Mouse (Mus musculus): ENCODE measurements around the gene Plekhg4. TPM values are rescaled to one million over a fixed set of nuclear protein-coding genes. Genes with fewer than 3 reads are reported as not detected.

Gene Plekhg4
- polyA plus RNA-seq, 1 experiment from 2014 or later, result 0.32 TPM

DNA sequence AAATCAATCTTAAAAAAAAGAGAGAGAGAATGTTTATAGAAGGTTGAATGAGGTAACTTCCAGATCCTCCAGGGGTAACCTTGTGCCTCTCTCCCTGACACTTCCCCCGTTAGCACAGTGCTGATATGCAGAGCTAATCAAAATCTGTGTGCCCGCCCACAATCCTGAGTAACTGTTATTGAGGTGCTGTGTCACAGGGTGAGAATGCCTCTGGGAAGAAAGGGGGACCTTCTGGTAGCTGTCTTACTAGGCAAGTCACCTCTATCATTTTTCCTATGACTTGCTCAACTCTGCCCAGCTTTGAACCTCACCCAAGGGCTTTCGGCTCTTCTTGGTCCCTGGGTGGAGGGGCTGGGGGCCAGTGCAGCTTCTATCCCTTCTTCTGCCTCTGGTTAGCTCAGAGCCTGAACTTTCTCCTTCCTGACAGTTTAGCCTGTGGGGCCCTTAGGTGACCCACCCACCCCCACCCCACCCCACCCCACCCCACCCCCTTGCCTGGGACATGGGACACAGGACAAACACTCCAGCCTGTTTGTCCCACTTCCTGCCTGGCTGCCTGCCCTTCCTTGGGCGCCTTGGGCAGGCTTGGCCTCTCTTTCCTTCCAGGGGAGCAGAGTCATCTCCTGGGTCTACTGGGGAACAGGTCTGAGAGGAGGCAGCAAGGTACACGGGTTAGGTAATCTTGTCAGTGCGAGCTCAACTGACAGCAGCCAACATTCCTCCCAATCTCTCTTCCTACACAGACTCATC lies 33.0 kb upstream of the Plekhg4 start:
- 78% methylated on average over 6 of the region's 6 CpGs for WGBS
- H3K27me3 ChIP-seq (ENCODE audit: insufficient read depth, low read length), result no peaks in the 10 kb centered on the region
- no peak for ATAC-seq (ENCODE audit: low FRiP score, low TSS enrichment)
- H3K4me2 ChIP-seq (replicated peaks; ENCODE audit: low read depth, low read length), result no peak overlapping the region
- peaks cover 25% of the 10 kb centered on the region for H3K4me1 ChIP-seq (ENCODE audit: insufficient read depth, low read length)
- no peaks in the 10 kb centered on the region for H3K9me3 ChIP-seq (ENCODE audit: low read length)
- H3K36me3 ChIP-seq (ENCODE audit: insufficient read depth, low read length), result peaks cover 33% of the 10 kb centered on the region
- H3K4me3 ChIP-seq (ENCODE audit: low read length), result no peak overlapping the region
- no peak overlapping the region for H3K9ac ChIP-seq (replicated peaks; ENCODE audit: low read length)
- no peak overlapping the region for H3K27ac ChIP-seq (ENCODE audit: low read length)

DNA sequence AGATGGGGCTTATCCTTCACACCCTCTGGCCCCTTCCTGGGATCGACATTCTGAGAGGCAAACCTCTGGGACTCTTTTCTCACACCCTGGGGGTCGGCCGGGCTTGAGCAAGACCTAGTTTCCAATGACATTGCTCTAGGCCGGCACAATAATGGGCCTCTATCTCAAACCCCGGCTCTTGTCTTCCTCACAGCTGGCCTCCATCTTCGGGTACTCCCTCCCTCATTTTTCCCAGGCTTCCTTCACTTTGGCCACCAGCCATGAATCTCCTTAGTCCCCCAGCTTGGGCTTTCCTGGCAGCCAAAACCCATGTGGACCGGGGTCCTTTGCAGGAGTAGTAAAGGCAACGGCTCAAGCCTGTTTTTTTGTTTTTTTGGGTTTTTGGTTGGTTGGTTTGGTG lies 31.7 kb upstream of the Plekhg4 start:
- H3K4me3 ChIP-seq (ENCODE audit: low read length), result no peak overlapping the region
- peak; percentile 37; the same call in 1 of the 2 replicates for ATAC-seq (ENCODE audit: low FRiP score, low TSS enrichment)
- 38% methylated on average over 8 of the region's 8 CpGs for WGBS
- H3K4me1 ChIP-seq (ENCODE audit: insufficient read depth, low read length), result peaks cover 38% of the 10 kb centered on the region
- 0 out of 2 replicates have a peak overlapping the region, but pooled peaks have one; percentile 5 for H3K9ac ChIP-seq (replicated peaks; ENCODE audit: low read length)
- no peaks in the 10 kb centered on the region for H3K9me3 ChIP-seq (ENCODE audit: low read length)
- H3K27ac ChIP-seq (ENCODE audit: low read length), result peak overlapping the region; percentile 66; the same call in 1 of the 2 replicates
- no peaks in the 10 kb centered on the region for H3K27me3 ChIP-seq (ENCODE audit: insufficient read depth, low read length)
- H3K4me2 ChIP-seq (replicated peaks; ENCODE audit: low read depth, low read length), result no peak overlapping the region
- peaks cover 22% of the 10 kb centered on the region for H3K36me3 ChIP-seq (ENCODE audit: insufficient read depth, low read length)

- no peaks in the 10 kb centered on the region for H3K9me3 ChIP-seq (ENCODE audit: low read length)
- no peak for ATAC-seq (ENCODE audit: low FRiP score, low TSS enrichment)
- WGBS, result 87% methylated on average over 4 of the region's 4 CpGs
- H3K4me3 ChIP-seq (ENCODE audit: low read length), result no peak overlapping the region
- H3K4me1 ChIP-seq (ENCODE audit: insufficient read depth, low read length), result peaks cover 42% of the 10 kb centered on the region
- H3K27me3 ChIP-seq (ENCODE audit: insufficient read depth, low read length), result no peaks in the 10 kb centered on the region
- no peak overlapping the region for H3K9ac ChIP-seq (replicated peaks; ENCODE audit: low read length)
- H3K27ac ChIP-seq (ENCODE audit: low read length), result no peak overlapping the region
- H3K4me2 ChIP-seq (replicated peaks; ENCODE audit: low read depth, low read length), result no peak overlapping the region
- peaks cover 8% of the 10 kb centered on the region for H3K36me3 ChIP-seq (ENCODE audit: insufficient read depth, low read length)
Observed at GRCm38 (mm10) chr8:105342768-105343167, 30.3 kb upstream of the Plekhg4 start.

GRCm38 (mm10) chr8:105343791-105344574 lies 29.1 kb upstream of the Plekhg4 start:
- Histone ChIP-seq H3K27ac (ENCODE audit: low read length) (no peak overlapping the region; the same call in 1 of the 2 replicates), H3K9ac (replicated peaks; ENCODE audit: low read length) (no peak overlapping the region), H3K4me3 (ENCODE audit: low read length) (no peak overlapping the region), H3K4me2 (replicated peaks; ENCODE audit: low read depth, low read length) (no peak overlapping the region), H3K4me1 (ENCODE audit: insufficient read depth, low read length) (peaks cover 46% of the 10 kb centered on the region), H3K36me3 (ENCODE audit: insufficient read depth, low read length) (no peaks in the 10 kb centered on the region), H3K9me3 (ENCODE audit: low read length) (no peaks in the 10 kb centered on the region), H3K27me3 (ENCODE audit: insufficient read depth, low read length) (no peaks in the 10 kb centered on the region)
- ATAC-seq (ENCODE audit: low FRiP score, low TSS enrichment), result no peak
- 53% methylated on average over 6 of the region's 8 CpGs for WGBS

DNA sequence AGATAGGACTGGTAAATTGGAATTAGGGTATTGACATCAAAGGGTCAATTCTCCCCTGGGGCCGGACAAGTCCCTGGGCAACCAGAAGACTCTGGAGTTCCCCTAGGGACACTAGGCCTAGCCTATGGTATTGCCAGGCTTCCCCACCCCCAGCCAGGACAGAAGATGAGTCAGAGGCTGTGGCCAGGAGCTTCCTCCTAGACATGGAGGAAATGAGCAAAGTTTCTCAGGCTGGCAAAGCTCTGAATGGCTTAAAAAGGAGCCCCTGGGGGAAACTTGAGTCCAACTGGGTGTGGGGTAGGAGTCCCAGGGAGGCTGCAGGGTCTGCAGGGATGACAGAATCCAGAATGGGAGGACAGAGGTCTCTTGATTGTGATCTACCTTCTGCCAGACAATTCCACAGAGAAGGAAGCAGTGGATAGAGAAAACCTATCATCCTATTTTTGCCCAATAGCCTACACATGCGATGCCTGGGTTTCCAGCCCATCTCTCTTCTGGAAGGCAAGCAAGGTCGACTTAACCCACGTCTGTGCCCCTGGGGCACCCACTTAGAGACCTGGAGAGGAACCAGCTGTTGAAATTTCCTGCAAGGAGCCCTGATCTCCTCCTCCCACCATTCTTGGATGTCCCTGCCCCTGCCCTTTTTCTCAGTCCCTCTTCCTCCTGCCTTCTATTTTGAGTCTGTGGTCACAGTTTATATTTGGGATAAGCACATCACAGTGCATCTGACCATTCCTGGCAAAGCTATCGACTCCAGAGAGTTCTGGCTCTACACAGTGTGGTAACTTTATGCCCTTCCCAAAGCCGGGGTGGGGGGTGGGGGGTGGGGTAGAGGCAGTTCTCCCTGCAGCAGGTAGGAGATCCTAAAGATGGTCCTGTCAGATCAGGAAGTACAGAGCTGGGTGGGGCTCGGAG lies 27.8 kb upstream of the Plekhg4 start:
- Histone ChIP-seq H3K27ac (ENCODE audit: low read length) (no peak overlapping the region; the same call in 1 of the 2 replicates), H3K9me3 (ENCODE audit: low read length) (no peaks in the 10 kb centered on the region), H3K9ac (replicated peaks; ENCODE audit: low read length) (no peak overlapping the region), H3K27me3 (ENCODE audit: insufficient read depth, low read length) (peaks cover 2% of the 10 kb centered on the region; the same call in 1 of the 2 replicates), H3K4me1 (ENCODE audit: insufficient read depth, low read length) (peaks cover 48% of the 10 kb centered on the region), H3K36me3 (ENCODE audit: insufficient read depth, low read length) (no peaks in the 10 kb centered on the region), H3K4me2 (replicated peaks; ENCODE audit: low read depth, low read length) (peak overlapping the region; percentile 98), H3K4me3 (ENCODE audit: low read length) (no peak overlapping the region)
- no peak for ATAC-seq (ENCODE audit: low FRiP score, low TSS enrichment)
- 34% methylated on average over 7 of the region's 7 CpGs for WGBS

GRCm38 (mm10) chr8:105346611-105347427 lies 26.3 kb upstream of the Plekhg4 start:
- peak overlapping the region; percentile 76 for H3K4me3 ChIP-seq (ENCODE audit: low read length)
- peaks cover 36% of the 10 kb centered on the region for H3K4me1 ChIP-seq (ENCODE audit: insufficient read depth, low read length)
- under 1% methylated on average over 34 of the region's 34 CpGs for WGBS
- H3K9me3 ChIP-seq (ENCODE audit: low read length), result no peaks in the 10 kb centered on the region
- ATAC-seq (ENCODE audit: low FRiP score, low TSS enrichment), result peak; percentile 57
- peak overlapping the region; percentile 98 for H3K4me2 ChIP-seq (replicated peaks; ENCODE audit: low read depth, low read length)
- H3K36me3 ChIP-seq (ENCODE audit: insufficient read depth, low read length), result no peaks in the 10 kb centered on the region
- peak overlapping the region; percentile 92 for H3K27ac ChIP-seq (ENCODE audit: low read length)
- peak overlapping the region; percentile 83 for H3K9ac ChIP-seq (replicated peaks; ENCODE audit: low read length)
- H3K27me3 ChIP-seq (ENCODE audit: insufficient read depth, low read length), result peaks cover 11% of the 10 kb centered on the region

GRCm38 (mm10) chr8:105347428-105348221 lies 25.4 kb upstream of the Plekhg4 start, which contains the start of gene Fhod1:
Fhod1 (minus strand) TSS chr8:105347953.
- Histone ChIP-seq H3K9ac (replicated peaks; ENCODE audit: low read length) (peak within 1 kb of the TSS; percentile 83), H3K4me2 (replicated peaks; ENCODE audit: low read depth, low read length) (peak within 1 kb of the TSS; percentile 98), H3K4me1 (ENCODE audit: insufficient read depth, low read length) (peaks cover 36% of the 10 kb centered on the region), H3K27me3 (ENCODE audit: insufficient read depth, low read length) (peaks cover 11% of the 10 kb centered on the region), H3K36me3 (ENCODE audit: insufficient read depth, low read length) (no peaks in the 10 kb centered on the region), H3K9me3 (ENCODE audit: low read length) (no peaks in the 10 kb centered on the region), H3K4me3 (ENCODE audit: low read length) (peak within 1 kb of the TSS; percentile 76), H3K27ac (ENCODE audit: low read length) (peak within 1 kb of the TSS; percentile 92)
- peak; percentile 90 for ATAC-seq (ENCODE audit: low FRiP score, low TSS enrichment)
- WGBS, result under 1% methylated on average over 52 of the region's 53 CpGs

DNA sequence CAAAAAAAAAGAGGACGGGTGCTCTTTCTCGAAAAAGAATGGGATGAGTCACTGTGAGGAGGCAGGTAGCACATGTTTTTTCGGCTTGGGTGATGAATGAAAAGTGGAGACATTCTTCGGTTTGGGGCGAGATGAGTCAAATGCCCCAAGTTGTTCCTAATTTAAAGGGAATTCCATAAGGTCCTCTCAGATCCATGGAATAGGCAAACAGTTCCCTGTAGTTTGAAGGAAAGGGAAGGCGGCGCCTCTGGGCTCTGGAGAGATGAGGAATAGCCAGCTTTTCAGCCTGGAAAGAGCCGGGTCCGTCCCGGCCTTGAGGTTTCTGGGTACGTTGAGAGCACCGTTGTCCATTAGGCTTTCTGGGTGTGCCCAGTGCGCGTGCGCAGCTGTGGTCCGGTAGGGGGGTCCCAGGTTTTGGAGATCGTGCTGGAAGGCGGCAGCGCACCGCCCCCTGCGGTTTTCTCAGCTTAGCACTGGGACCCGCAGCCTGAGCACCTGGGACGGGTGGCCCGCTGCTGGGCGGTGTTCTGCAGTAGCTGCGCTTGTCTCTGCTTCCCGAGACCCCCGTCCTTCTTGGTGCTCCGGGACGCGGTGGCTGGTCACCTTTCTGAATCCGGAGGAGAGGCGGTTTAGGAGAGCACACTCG lies 24.5 kb upstream of the Plekhg4 start, which contains the start of gene Slc9a5:
Gene Slc9a5 (plus strand): TSS at position 394 of the 646 bp plus-strand sequence.
- ATAC-seq (ENCODE audit: low FRiP score, low TSS enrichment), result no peak
- Histone ChIP-seq H3K4me2 (replicated peaks; ENCODE audit: low read depth, low read length) (peak within 1 kb of the TSS; percentile 98), H3K9me3 (ENCODE audit: low read length) (no peaks in the 10 kb centered on the region), H3K36me3 (ENCODE audit: insufficient read depth, low read length) (no peaks in the 10 kb centered on the region), H3K27me3 (ENCODE audit: insufficient read depth, low read length) (peaks cover 11% of the 10 kb centered on the region), H3K27ac (ENCODE audit: low read length) (peak within 1 kb of the TSS; percentile 92), H3K9ac (replicated peaks; ENCODE audit: low read length) (peak within 1 kb of the TSS; percentile 83), H3K4me3 (ENCODE audit: low read length) (peak within 1 kb of the TSS; percentile 76), H3K4me1 (ENCODE audit: insufficient read depth, low read length) (peaks cover 36% of the 10 kb centered on the region)
- under 1% methylated on average over 34 of the region's 34 CpGs for WGBS

Data from kidney, embryonic 16.5 days (tissue).